Mouse (Mus musculus) forebrain, embryonic 13.5 days (tissue): ENCODE results near the gene Chac1. TPM values are rescaled to one million over a fixed set of nuclear protein-coding genes. Genes with fewer than 3 reads are reported as not detected.

Experiments used
- ATAC-seq: fragments of 200-750 bp; cut with Nextera tagmentation; 2 replicates; pipeline ENCODE4 v1.8.0; 2017
- H3K27ac ChIP-seq: fragments of 300-500 bp; sonication (generic); 2 replicates; pipeline ENCODE4 v1.5.1; 2015; ENCODE audit warnings: inconsistent platforms, mild to moderate bottlenecking, moderate library complexity
- H3K27me3 ChIP-seq: fragments of 300-500 bp; sonication (generic); 2 replicates; pipeline ENCODE4 v1.6.1; 2015; ENCODE audit warnings: mild to moderate bottlenecking, inconsistent platforms
- H3K36me3 ChIP-seq: fragments of 300-500 bp; sonication (generic); 2 replicates; pipeline ENCODE4 v1.6.1; 2015; ENCODE audit warnings: mild to moderate bottlenecking, inconsistent platforms; ENCODE audit not compliant: poor library complexity, severe bottlenecking
- H3K4me1 ChIP-seq: fragments of 300-500 bp; sonication (generic); 2 replicates; pipeline ENCODE4 v1.6.1; 2015; ENCODE audit warnings: inconsistent platforms
- H3K4me2 ChIP-seq: fragments of 300-500 bp; sonication (generic); 2 replicates; pipeline ENCODE4 v1.6.1; 2015; ENCODE audit warnings: inconsistent platforms, mild to moderate bottlenecking, moderate library complexity
- H3K4me3 ChIP-seq: fragments of 300-500 bp; sonication (generic); 2 replicates; pipeline ENCODE4 v1.5.1; 2015; ENCODE audit warnings: mild to moderate bottlenecking, inconsistent platforms
- H3K9ac ChIP-seq: fragments of 300-500 bp; sonication (generic); 2 replicates; pipeline ENCODE4 v1.6.1; 2015; ENCODE audit warnings: mild to moderate bottlenecking, inconsistent platforms
- H3K9me3 ChIP-seq: fragments of 300-500 bp; sonication (generic); replicated peaks from 2 replicates; pipeline ENCODE4 v1.6.1; 2016; ENCODE audit warnings: inconsistent platforms
- WGBS: fragments of 180-500 bp; shearing (Covaris S2); methylation state at CpG from one replicate; pipeline ENCODE4 v1.1.7; 2015; 5-methylcytosine and 5-hydroxymethylcytosine counted together
- polyA plus RNA-seq: library from polyadenylated mRNA; unstranded; fragments of >200 nt; fragmentation: Nextera tagmentation; extraction: Ambion mirVana; gene quantifications from 2 replicates; pipeline ENCODE4 v1.2.1, GENCODE M21; 2015

The Chac1 gene
- polyA plus RNA-seq, 1 experiment from 2014 or later: 2.3 TPM

DNA sequence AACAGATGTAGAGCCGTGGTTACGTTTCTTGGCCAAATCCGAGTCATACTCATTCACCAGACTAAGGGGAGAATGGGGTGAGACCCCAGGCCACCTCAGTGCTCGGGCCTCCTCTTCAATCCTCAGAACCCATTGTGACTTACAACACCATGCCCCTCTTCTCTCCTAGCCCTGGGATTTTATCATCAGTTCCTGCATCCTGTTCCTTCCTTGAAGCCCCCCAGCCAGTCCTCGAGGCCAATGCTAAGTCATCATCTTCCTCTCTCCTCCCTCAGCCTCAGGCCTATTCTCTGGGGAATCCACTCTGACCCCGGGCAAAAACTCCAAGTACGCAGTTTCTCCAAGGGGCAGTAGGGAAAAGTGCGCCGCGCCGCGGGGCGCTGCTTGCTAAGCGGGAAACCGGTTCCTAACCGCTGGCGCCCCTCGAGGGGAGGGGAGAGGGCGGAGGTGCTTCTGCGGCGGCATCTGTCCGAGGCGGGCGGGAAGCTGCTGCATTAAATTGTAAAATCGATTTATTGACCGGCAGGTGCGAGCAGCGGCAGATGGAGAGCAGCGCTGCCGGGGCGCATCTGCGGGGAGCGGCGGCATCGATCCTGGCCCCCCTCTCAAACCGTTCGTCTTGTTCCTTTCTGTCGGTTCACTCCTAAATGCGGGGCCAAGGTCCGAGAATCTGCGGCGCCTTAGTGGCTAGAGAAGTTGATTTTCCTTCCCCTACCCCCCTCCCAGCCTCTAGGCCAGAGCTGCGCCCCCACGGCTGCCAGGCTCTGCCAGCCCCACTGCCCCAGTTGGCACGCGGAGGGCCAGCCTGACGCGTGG, 29.1 kb upstream of the Chac1 start:
- peak overlapping the region; percentile 61 for H3K4me2 ChIP-seq
- H3K27me3 ChIP-seq: peaks cover 98% of the 10 kb centered on the region
- WGBS: 2% methylated on average over 46 of the region's 48 CpGs
- peaks cover 66% of the 10 kb centered on the region for H3K4me1 ChIP-seq
- peak overlapping the region; percentile 34 for H3K4me3 ChIP-seq
- peak overlapping the region; percentile 17; the same call in 1 of the 2 replicates for H3K9ac ChIP-seq
- H3K36me3 ChIP-seq: no peaks in the 10 kb centered on the region
- no peaks in the 10 kb centered on the region; the same call in 1 of the 2 replicates for H3K9me3 ChIP-seq
- ATAC-seq: peak; percentile 0; the same call in 1 of the 2 replicates
- peak overlapping the region; percentile 14; the same call in 1 of the 2 replicates for H3K27ac ChIP-seq

DNA sequence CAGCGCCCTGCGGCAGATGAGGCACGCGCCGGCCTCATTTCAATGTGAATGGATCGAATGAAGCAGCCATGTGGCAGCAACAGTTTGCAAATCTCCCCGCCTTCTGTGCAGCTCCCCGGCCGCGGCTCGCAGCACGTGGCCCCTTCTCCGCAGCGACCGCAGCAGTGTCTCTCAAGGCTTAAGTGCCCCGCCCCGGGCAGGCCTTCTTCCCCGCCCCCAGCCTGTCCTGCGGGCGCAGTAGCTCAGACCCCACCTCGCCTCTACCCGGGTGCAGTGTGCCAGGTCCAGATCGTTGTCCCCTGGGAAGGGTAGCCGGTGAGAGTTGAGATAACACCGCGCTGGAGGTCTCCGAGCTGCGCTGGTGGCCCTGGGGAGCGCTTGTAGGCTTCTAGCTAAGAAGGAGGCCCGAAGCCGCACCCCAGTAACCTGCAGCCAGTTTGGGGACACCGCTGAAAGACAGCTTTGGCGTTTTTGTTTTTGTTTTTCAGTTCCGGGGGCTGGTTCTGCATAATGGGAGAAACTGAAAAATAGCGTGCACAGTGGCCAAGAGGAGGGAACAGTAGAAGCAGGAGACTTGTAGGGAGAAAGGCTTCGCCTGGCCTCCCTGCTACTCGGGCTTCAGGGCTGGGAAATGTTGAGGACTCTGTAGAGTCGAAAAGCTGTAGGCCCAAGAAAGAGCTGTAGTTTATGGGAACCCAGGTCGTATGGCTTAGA, 28.3 kb upstream of the Chac1 start:
- Histone ChIP-seq H3K9ac (0 out of 2 replicates have a peak overlapping the region, but pooled peaks have one; percentile 26), H3K4me2 (peak overlapping the region; percentile 61), H3K9me3 (no peaks in the 10 kb centered on the region; the same call in 1 of the 2 replicates), H3K27ac (peak overlapping the region; percentile 14), H3K27me3 (peaks cover 98% of the 10 kb centered on the region), H3K4me1 (peaks cover 74% of the 10 kb centered on the region), H3K4me3 (peak overlapping the region; percentile 34), H3K36me3 (no peaks in the 10 kb centered on the region)
- 2% methylated on average over 39 of the region's 39 CpGs for WGBS
- peak; percentile 87 for ATAC-seq

DNA sequence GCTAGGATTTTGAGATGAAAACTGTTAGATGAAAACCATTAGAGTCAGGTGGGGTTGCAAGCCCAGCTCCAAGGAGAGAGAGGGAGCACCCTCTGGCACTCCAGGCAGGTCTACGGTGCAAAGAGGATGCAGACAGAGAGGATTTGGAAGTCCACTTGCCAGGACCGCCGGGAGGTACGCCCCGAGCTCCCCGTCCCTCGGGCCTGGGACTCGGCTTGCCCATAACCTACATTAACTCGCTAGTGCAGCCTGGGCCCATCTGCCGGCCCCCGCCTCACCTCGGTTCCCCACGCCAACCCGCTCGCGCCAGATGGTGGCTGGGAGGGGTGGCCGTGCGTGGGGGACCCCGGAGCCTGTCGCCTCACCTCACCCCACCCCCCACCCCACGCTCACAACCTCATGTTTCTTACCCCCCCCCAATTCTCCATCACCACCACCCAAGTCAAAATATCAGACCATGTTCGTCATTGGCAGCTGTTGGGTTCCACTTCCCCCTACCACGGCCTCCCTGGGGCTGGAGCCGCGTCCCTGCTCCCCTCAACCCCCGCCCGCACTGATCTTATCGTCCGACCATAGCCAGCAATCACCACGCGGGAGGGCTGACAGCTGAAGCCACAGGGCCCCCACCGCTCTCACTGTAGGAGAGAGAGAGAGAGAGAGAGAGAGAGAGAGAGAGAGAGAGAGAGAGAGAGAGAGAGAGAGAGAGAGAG, 27.0 kb upstream of the Chac1 start:
- Histone ChIP-seq H3K27me3 (peaks cover 98% of the 10 kb centered on the region), H3K4me1 (peaks cover 83% of the 10 kb centered on the region), H3K9me3 (no peaks in the 10 kb centered on the region; the same call in 1 of the 2 replicates), H3K27ac (no peak overlapping the region), H3K9ac (no peak overlapping the region; the same call in 1 of the 2 replicates), H3K4me3 (peak overlapping the region; percentile 42), H3K4me2 (peak overlapping the region; percentile 77), H3K36me3 (no peaks in the 10 kb centered on the region)
- WGBS: 2% methylated on average over 31 of the region's 32 CpGs
- no peak for ATAC-seq

DNA sequence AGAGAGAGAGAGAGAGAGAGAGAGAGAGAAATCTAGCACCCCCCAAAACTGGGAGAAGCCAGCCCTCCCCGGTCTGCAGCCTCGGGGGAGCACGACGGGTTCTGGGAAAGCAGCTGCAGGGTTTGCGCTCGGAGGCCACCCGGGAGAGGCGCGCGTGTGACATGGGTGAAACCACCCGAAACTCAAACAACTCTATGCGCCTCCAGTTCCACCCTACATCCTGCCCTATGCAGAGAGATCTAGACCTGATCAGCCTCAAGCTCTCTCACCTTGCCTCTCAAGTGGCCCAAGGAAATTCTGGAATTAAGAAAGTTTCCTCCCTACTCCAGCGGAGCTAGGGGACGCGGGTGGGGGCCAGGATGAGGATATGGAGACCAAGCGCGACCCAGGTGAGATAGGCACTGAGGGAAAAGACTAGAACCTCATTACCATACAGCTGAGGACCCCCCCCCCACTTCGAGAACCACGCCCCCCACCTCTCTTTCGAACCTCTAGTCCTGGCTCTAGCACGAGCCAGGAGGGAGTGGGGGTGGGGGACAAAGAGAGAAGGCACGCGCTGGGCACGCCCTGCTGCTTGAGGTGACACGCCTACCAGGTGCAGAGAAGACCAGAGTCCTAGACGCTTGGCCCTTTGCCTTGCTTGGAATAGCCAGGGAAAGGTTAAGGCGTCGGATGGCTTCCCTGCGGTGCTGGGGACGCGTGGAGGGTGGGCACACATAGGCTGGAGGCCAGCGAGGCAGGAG, 26.3 kb upstream of the Chac1 start:
- H3K4me1 ChIP-seq: peaks cover 88% of the 10 kb centered on the region
- H3K27me3 ChIP-seq: peaks cover 98% of the 10 kb centered on the region
- no peaks in the 10 kb centered on the region; the same call in 1 of the 2 replicates for H3K9me3 ChIP-seq
- 2% methylated on average over 32 of the region's 32 CpGs for WGBS
- H3K36me3 ChIP-seq: no peaks in the 10 kb centered on the region
- no peak for ATAC-seq
- peak overlapping the region; percentile 42 for H3K4me3 ChIP-seq
- H3K27ac ChIP-seq: no peak overlapping the region
- H3K4me2 ChIP-seq: peak overlapping the region; percentile 77
- H3K9ac ChIP-seq: no peak overlapping the region

DNA sequence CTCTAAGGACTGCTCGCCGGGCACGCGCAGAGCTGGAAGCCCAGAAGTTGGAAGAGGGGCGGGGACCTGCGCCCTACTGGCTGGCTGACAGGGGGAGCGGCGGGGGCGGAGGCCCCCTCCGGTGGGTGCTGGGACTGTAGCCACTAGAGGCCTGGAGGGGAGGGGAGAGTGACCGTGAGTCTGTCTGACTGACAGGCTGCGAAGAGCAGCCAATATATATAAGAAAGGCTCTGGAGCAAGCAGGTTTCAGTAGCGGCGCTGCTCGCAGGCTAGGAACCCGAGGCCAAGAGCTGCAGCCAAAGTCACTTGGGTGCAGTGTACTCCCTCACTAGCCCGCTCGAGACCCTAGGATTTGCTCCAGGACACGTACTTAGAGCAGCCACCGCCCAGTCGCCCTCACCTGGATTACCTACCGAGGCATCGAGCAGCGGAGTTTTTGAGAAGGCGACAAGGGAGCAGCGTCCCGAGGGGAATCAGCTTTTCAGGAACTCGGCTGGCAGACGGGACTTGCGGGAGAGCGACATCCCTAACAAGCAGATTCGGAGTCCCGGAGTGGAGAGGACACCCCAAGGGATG, 25.4 kb upstream of the Chac1 start, which contains the start of gene Dll4:
Dll4 (plus strand) TSS at position 217 of the 576 bp plus-strand sequence.
- H3K9me3 ChIP-seq: no peaks in the 10 kb centered on the region; the same call in 1 of the 2 replicates
- H3K27ac ChIP-seq: no peak within 1 kb of the TSS
- ATAC-seq: no peak
- H3K27me3 ChIP-seq: peaks cover 99% of the 10 kb centered on the region
- H3K9ac ChIP-seq: peak within 1 kb of the TSS; percentile 62
- peak within 1 kb of the TSS; percentile 42 for H3K4me3 ChIP-seq
- peaks cover 85% of the 10 kb centered on the region for H3K4me1 ChIP-seq
- 1% methylated on average over 32 of the region's 33 CpGs for WGBS
- no peaks in the 10 kb centered on the region for H3K36me3 ChIP-seq
- H3K4me2 ChIP-seq: peak within 1 kb of the TSS; percentile 77

DNA sequence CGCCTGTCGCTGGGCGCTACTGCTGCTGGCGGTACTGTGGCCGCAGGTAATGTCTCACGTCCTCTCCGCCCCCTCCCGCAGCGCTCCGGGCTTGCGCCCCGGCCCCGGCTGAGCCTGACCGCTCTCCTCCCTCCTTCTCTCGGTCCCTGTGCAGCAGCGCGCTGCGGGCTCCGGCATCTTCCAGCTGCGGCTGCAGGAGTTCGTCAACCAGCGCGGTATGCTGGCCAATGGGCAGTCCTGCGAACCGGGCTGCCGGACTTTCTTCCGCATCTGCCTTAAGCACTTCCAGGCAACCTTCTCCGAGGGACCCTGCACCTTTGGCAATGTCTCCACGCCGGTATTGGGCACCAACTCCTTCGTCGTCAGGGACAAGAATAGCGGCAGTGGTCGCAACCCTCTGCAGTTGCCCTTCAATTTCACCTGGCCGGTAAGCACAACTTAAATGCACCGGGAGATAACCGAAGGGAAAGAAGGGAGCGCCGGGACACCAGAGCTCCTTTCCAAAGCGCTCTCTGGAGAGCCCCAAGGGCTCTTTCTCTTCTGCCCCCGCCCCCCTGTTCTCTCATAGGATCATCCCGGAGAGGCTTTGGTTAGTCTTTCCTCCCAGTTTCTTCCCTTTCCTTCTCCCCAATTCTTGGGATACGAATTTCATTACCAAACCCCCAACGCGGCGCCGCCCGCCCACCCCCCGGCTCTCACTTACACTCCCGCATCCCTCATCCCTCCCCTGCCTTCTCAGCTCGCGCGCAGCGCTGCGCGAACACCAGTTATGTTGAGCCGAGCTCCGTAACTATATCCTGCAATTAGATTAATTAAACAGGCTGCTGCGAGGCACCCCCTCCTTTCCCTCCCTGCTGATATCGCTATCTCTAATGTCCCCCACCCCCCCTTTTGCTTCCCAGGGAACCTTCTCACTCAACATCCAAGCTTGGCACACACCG, 24.6 kb upstream of the Chac1 start:
- peaks cover 77% of the 10 kb centered on the region for H3K4me1 ChIP-seq
- H3K9me3 ChIP-seq: no peaks in the 10 kb centered on the region; the same call in 1 of the 2 replicates
- peak overlapping the region; percentile 77 for H3K4me2 ChIP-seq
- H3K27ac ChIP-seq: no peak overlapping the region
- 1% methylated on average over 60 of the region's 61 CpGs for WGBS
- peak overlapping the region; percentile 42 for H3K4me3 ChIP-seq
- peak overlapping the region; percentile 62 for H3K9ac ChIP-seq
- peaks cover 99% of the 10 kb centered on the region for H3K27me3 ChIP-seq
- no peak for ATAC-seq
- H3K36me3 ChIP-seq: no peaks in the 10 kb centered on the region

DNA sequence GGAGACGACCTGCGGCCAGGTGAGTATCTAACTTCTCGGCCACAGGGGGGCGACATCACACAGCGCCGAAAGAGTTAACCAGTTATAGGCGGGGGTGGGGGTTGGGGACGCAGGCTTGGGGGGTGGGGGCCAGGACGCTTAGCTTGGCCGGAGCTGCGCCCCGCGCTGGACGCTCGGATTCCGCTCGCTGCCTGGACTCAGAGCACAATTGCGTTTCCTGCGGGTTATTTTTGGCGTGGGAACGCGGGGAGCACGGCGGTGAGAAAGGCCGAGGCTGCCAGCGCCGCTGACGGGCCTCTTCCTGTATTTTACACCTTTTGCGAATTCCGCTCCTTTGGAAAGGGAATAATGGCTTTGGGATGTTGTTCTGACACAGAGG, 23.9 kb upstream of the Chac1 start:
- Histone ChIP-seq H3K27me3 (peaks cover 99% of the 10 kb centered on the region), H3K9ac (peak overlapping the region; percentile 56), H3K4me3 (peak overlapping the region; percentile 42), H3K27ac (no peak overlapping the region), H3K4me1 (peaks cover 70% of the 10 kb centered on the region), H3K4me2 (peak overlapping the region; percentile 77), H3K36me3 (no peaks in the 10 kb centered on the region), H3K9me3 (no peaks in the 10 kb centered on the region; the same call in 1 of the 2 replicates)
- ATAC-seq: no peak
- under 1% methylated on average over 30 of the region's 30 CpGs for WGBS

DNA sequence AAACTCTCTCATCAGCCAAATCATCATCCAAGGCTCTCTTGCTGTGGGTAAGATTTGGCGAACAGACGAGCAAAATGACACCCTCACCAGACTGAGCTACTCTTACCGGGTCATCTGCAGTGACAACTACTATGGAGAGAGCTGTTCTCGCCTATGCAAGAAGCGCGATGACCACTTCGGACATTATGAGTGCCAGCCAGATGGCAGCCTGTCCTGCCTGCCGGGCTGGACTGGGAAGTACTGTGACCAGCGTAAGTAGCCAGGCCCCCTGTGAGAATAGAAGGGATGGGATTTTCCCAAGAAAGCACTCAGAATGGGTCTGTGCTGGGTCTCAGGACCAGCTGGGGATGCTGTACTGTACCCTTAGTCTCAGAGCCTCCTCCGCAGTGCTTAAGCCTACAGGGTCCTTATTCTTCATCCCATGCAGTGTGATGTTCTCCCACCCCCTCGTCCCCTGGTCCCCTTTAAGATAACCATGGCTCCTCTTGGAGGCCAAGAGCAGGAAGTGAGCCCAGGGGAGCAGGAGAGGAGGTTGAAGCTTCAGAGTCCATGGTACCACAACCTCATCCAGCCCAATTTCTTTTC, 23.0 kb upstream of the Chac1 start:
- no peaks in the 10 kb centered on the region for H3K36me3 ChIP-seq
- peak overlapping the region; percentile 15 for H3K4me2 ChIP-seq
- H3K27ac ChIP-seq: no peak overlapping the region
- 16% methylated on average over 11 of the region's 11 CpGs for WGBS
- peaks cover 61% of the 10 kb centered on the region for H3K4me1 ChIP-seq
- H3K9me3 ChIP-seq: no peaks in the 10 kb centered on the region; the same call in 1 of the 2 replicates
- peak overlapping the region; percentile 10; the same call in 1 of the 2 replicates for H3K4me3 ChIP-seq
- no peak for ATAC-seq
- H3K27me3 ChIP-seq: peaks cover 99% of the 10 kb centered on the region
- no peak overlapping the region for H3K9ac ChIP-seq

DNA sequence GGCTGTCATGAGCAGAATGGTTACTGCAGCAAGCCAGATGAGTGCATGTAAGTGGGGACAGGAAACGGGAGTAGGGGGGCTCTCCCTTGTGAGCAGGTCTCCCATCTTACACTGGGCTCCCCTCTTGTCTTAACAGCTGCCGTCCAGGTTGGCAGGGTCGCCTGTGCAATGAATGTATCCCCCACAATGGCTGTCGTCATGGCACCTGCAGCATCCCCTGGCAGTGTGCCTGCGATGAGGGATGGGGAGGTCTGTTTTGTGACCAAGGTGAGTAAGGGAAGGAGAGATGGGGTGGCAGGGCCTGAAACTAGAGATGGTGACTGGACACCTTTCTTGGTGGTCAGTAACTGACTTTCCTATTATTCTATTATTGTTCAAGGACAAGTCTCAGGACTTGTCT, 22.5 kb upstream of the Chac1 start:
- H3K4me2 ChIP-seq: peak overlapping the region; percentile 15
- ATAC-seq: no peak
- no peaks in the 10 kb centered on the region; the same call in 1 of the 2 replicates for H3K9me3 ChIP-seq
- H3K36me3 ChIP-seq: no peaks in the 10 kb centered on the region
- 0 out of 2 replicates have a peak overlapping the region, but pooled peaks have one; percentile 10 for H3K4me3 ChIP-seq
- H3K27ac ChIP-seq: no peak overlapping the region
- 49% methylated on average over 5 of the region's 5 CpGs for WGBS
- H3K9ac ChIP-seq: no peak overlapping the region
- H3K27me3 ChIP-seq: peaks cover 94% of the 10 kb centered on the region
- H3K4me1 ChIP-seq: peaks cover 56% of the 10 kb centered on the region
